Mouse (Mus musculus) kidney, adult 2 months (tissue): Measurements from ENCODE around the gene 1700001O22Rik. TPM values are rescaled to one million over a fixed set of nuclear protein-coding genes. Genes with fewer than 3 reads are reported as not detected.
A peak's percentile ranks its signal among the peaks of the same experiment; 100 is the strongest.

Experiments used
- DNase-seq: peaks from one replicate; pipeline ENCODE4 v3.0.0; 2021
- H3K27ac ChIP-seq: fragments of 200-500 bp; 2 replicates; pipeline ENCODE4 v1.5.1; 2012; ENCODE audit warnings: low read depth, low read length, control low read depth, inconsistent platforms; ENCODE audit not compliant: insufficient read depth
- H3K27me3 ChIP-seq: fragments of 200-500 bp; replicated peaks from 2 replicates; pipeline ENCODE4 v1.6.1; 2012; ENCODE audit warnings: mild to moderate bottlenecking, moderate library complexity, low read length, inconsistent platforms; ENCODE audit not compliant: control insufficient read depth, insufficient read depth
- H3K36me3 ChIP-seq: fragments of 200-500 bp; 2 replicates; pipeline ENCODE4 v1.6.1; 2012; ENCODE audit warnings: mild to moderate bottlenecking, moderate library complexity, low read length, inconsistent platforms; ENCODE audit not compliant: control insufficient read depth, insufficient read depth
- H3K4me1 ChIP-seq: fragments of 200-500 bp; 2 replicates; pipeline ENCODE4 v1.6.1; 2011; ENCODE audit warnings: low read length; ENCODE audit not compliant: control insufficient read depth, insufficient read depth
- H3K4me3 ChIP-seq: fragments of 200-500 bp; 2 replicates; pipeline ENCODE4 v1.5.1; 2011; ENCODE audit warnings: mild to moderate bottlenecking, low read depth, low read length, control low read depth; ENCODE audit not compliant: insufficient read depth
- CTCF ChIP-seq: fragments of 200-500 bp; conservative IDR thresholded peaks from 2 replicates; pipeline ENCODE4 v1.5.1; 2011; ENCODE audit warnings: low read depth, mild to moderate bottlenecking, control low read depth, low read length, moderate library complexity, mixed read lengths; ENCODE audit not compliant: insufficient read depth, insufficient read length
- POLR2A ChIP-seq: fragments of 200-500 bp; IDR thresholded peaks from one replicate; pipeline ENCODE4 v1.6.1; 2011; ENCODE audit warnings: low read depth, low read length, control low read depth
- whole genome bisulfite sequencing: fragments of 180-500 bp; shearing (Covaris S2); methylation state at CpG from one replicate; pipeline ENCODE4 v1.1.7; 2018; 5-methylcytosine and 5-hydroxymethylcytosine counted together
- polyA plus RNA-seq: library from polyadenylated mRNA; depleted of rRNA; stranded (reverse); fragments of >200 nt; gene quantifications from 2 replicates; pipeline ENCODE4 v1.2.3, GENCODE M21; 2012

1700001O22Rik gene
- polyA plus RNA-seq, 1 experiment = 1.7 TPM

- Histone ChIP-seq H3K27ac (no peak overlapping the region), H3K36me3 (no peaks in the 10 kb centered on the region), H3K4me1 (peaks cover 8% of the 10 kb centered on the region), H3K4me3 (no peak overlapping the region), H3K27me3 (no peaks in the 10 kb centered on the region)
- TF ChIP-seq POLR2A (no peak), CTCF (no peak)
- DNase-seq = no peak
- WGBS = 83% methylated on average over 4 of the region's 4 CpGs
Measured at GRCm38 (mm10) chr2:30787466-30787865, 16.0 kb downstream of the 1700001O22Rik start.

GRCm38 (mm10) chr2:30784078-30784994 is 19.1 kb downstream of the 1700001O22Rik start:
- peak overlapping the region; percentile 32 for H3K27ac ChIP-seq
- peak; percentile 60 for DNase-seq
- no peaks in the 10 kb centered on the region for H3K36me3 ChIP-seq
- TF ChIP-seq POLR2A = no peak
- no peak for TF ChIP-seq CTCF
- peak overlapping the region; percentile 42 for H3K4me3 ChIP-seq
- H3K4me1 ChIP-seq = peaks cover 12% of the 10 kb centered on the region
- WGBS = 21% methylated on average over 40 of the region's 40 CpGs
- no peaks in the 10 kb centered on the region for H3K27me3 ChIP-seq

- H3K4me3 ChIP-seq = 0 out of 2 replicates have a peak overlapping the region, but pooled peaks have one; percentile 2
Measured at GRCm38 (mm10) chr2:30783346-30783745, 20.1 kb downstream of the 1700001O22Rik start.

GRCm38 (mm10) chr2:30782312-30783290 is 20.9 kb downstream of the 1700001O22Rik start:
- Histone ChIP-seq H3K36me3 (no peaks in the 10 kb centered on the region), H3K27me3 (no peaks in the 10 kb centered on the region), H3K27ac (peak overlapping the region; percentile 66), H3K4me1 (peaks cover 12% of the 10 kb centered on the region), H3K4me3 (no peak overlapping the region)
- peak; percentile 53 for DNase-seq
- no peak for TF ChIP-seq CTCF
- no peak for TF ChIP-seq POLR2A
- WGBS = 61% methylated on average over 8 of the region's 8 CpGs

More at GRCm38 (mm10) chr2:30783346-30783745, 20.1 kb downstream of the 1700001O22Rik start:
- no peaks in the 10 kb centered on the region for H3K27me3 ChIP-seq
- no peaks in the 10 kb centered on the region for H3K36me3 ChIP-seq
- peak overlapping the region; percentile 66 for H3K27ac ChIP-seq
- H3K4me1 ChIP-seq = peaks cover 12% of the 10 kb centered on the region
- no peak for TF ChIP-seq POLR2A
- TF ChIP-seq CTCF = no peak
- peak; percentile 88 for DNase-seq
- 3% methylated on average over 13 of the region's 13 CpGs for WGBS

GRCm38 (mm10) chr2:30779241-30779640 is 24.2 kb downstream of the 1700001O22Rik start:
- WGBS = 19% methylated on average over 5 of the region's 5 CpGs
- no peak for TF ChIP-seq POLR2A
- no peak for TF ChIP-seq CTCF
- DNase-seq = peak; percentile 89
- Histone ChIP-seq H3K27ac (peak overlapping the region; percentile 33), H3K4me1 (peaks cover 12% of the 10 kb centered on the region), H3K36me3 (no peaks in the 10 kb centered on the region), H3K27me3 (no peaks in the 10 kb centered on the region), H3K4me3 (no peak overlapping the region)

GRCm38 (mm10) chr2:30778235-30778634 is 25.2 kb downstream of the 1700001O22Rik start:
- Histone ChIP-seq H3K4me1 (peaks cover 21% of the 10 kb centered on the region), H3K36me3 (no peaks in the 10 kb centered on the region), H3K4me3 (no peak overlapping the region), H3K27me3 (no peaks in the 10 kb centered on the region), H3K27ac (no peak overlapping the region)
- DNase-seq = no peak
- TF ChIP-seq POLR2A (no peak), CTCF (no peak)
- 71% methylated on average over 4 of the region's 4 CpGs for WGBS

GRCm38 (mm10) chr2:30777266-30777665 is 26.2 kb downstream of the 1700001O22Rik start:
- no peaks in the 10 kb centered on the region for H3K27me3 ChIP-seq
- H3K4me1 ChIP-seq = peaks cover 17% of the 10 kb centered on the region
- no peak overlapping the region for H3K27ac ChIP-seq
- TF ChIP-seq POLR2A (no peak), CTCF (no peak)
- 98% methylated on average over 3 of the region's 3 CpGs for WGBS
- no peak for DNase-seq
- no peak overlapping the region for H3K4me3 ChIP-seq
- no peaks in the 10 kb centered on the region for H3K36me3 ChIP-seq
